Mouse (Mus musculus) CH12.LX (cell line): ENCODE data around the gene Lrrfip1.

Experiments used
- CHD1 ChIP-seq: IDR thresholded peaks from 2 replicates; pipeline ENCODE4 v1.6.1; 2012; ENCODE audit warnings: low read depth, low read length, improper control_type of control experiment, inconsistent platforms
- CTCF ChIP-seq, 2 experiments: IDR thresholded peaks in 1 of 2; conservative IDR thresholded peaks in 1 of 2; 2 replicates each; pipeline ENCODE4 v1.5.1; 2011 to 2012; ENCODE audit warnings: low read depth in 2 of 2, low read length in 2 of 2, improper control_type of control experiment in 1 of 2, inconsistent platforms in 1 of 2, mild to moderate bottlenecking in 1 of 2, moderate library complexity in 1 of 2
- E2F4 ChIP-seq: IDR thresholded peaks from 2 replicates; pipeline ENCODE4 v1.6.1; 2011; ENCODE audit warnings: low read depth, low read length, improper control_type of control experiment; ENCODE audit not compliant: insufficient replicate concordance
- EP300 ChIP-seq: IDR thresholded peaks from 2 replicates; pipeline ENCODE4 v1.6.1; 2011; ENCODE audit warnings: low read length, improper control_type of control experiment
- HCFC1 ChIP-seq: IDR thresholded peaks from 2 replicates; pipeline ENCODE4 v1.6.1; 2012; ENCODE audit warnings: low read depth, mild to moderate bottlenecking, inconsistent platforms, low read length, improper control_type of control experiment
- JUND ChIP-seq: conservative IDR thresholded peaks from 2 replicates; pipeline ENCODE4 v1.6.1; 2011; ENCODE audit warnings: low read depth, low read length, improper control_type of control experiment
- MAX ChIP-seq: IDR thresholded peaks from 2 replicates; pipeline ENCODE4 v1.6.1; 2011; ENCODE audit warnings: low read length, improper control_type of control experiment
- MEF2A ChIP-seq: IDR thresholded peaks from 2 replicates; pipeline ENCODE4 v1.6.1; 2014; ENCODE audit warnings: low read depth, mild to moderate bottlenecking, inconsistent platforms, low read length, improper control_type of control experiment, borderline replicate concordance
- NRF1 ChIP-seq: IDR thresholded peaks from 2 replicates; pipeline ENCODE4 v1.6.1; 2014; ENCODE audit warnings: low read depth, mild to moderate bottlenecking, inconsistent platforms, low read length, improper control_type of control experiment, moderate library complexity
- POLR2A ChIP-seq: IDR thresholded peaks from 2 replicates; pipeline ENCODE4 v1.6.1; 2011; ENCODE audit warnings: low read depth, mild to moderate bottlenecking, improper control_type of control experiment, low read length
- RAD21 ChIP-seq: IDR thresholded peaks from 2 replicates; pipeline ENCODE4 v1.6.1; 2011; ENCODE audit warnings: low read depth, mild to moderate bottlenecking, low read length, improper control_type of control experiment, moderate library complexity
- USF1 ChIP-seq: IDR thresholded peaks from 2 replicates; pipeline ENCODE4 v1.6.1; 2014; ENCODE audit warnings: low read depth, mild to moderate bottlenecking, inconsistent platforms, low read length, improper control_type of control experiment
- ZMIZ1 ChIP-seq: IDR thresholded peaks from 2 replicates; pipeline ENCODE4 v1.6.1; 2012; ENCODE audit warnings: low read depth, mild to moderate bottlenecking, inconsistent platforms, low read length, improper control_type of control experiment

DNA sequence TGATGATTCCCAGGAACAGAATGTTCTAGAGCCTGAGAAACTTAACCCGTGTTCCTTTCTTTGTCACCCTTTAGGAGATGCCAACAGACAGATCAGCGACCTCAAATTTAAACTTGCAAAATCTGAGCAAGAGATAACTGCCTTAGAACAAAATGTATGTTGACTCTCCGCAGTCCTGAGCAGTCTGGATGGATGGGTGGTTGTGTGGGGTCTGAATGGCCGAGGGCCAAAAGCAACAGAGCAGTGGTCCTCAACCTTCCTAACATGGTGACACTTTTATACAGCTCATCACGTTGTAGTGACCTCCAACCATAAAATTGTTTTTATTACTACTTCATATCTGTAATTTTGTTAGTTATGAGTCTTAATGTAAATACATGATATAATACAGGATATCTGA is 124.5 kb downstream of the Lrrfip1 start:
- TF ChIP-seq MEF2A (no peak), HCFC1 (no peak), JUND (no peak), CHD1 (no peak), EP300 (no peak), CTCF (conservative IDR thresholded peaks at IDR 0.05 in 1 of 2, IDR thresholded peaks at IDR 0.05 in 1 of 2; ENCODE audit: low read depth in 2 of 2, low read length in 2 of 2) (no peak), POLR2A (no peak), USF1 (no peak), RAD21 (no peak), MAX (no peak), ZMIZ1 (no peak), E2F4 (no peak), NRF1 (no peak)
